ENCODE assay signal across 13 mouse cellular contexts in genomic region chr7:66231861-66232260, GRCm38 (mm10).
DNase-seq lines count a peak whose midpoint lies in the region; ATAC-seq lines count a peak whose summit lies in the region.
"Had no signal": no experiment of that assay in that cellular context is flagged by ENCODE, and none has a peak within 500 bp of the region (broad histone marks: within the 10 kb centered on the region; RNA-seq: fewer than 3 reads in every experiment).

No protein-coding gene starts in this region.

- DNase-seq in heart, embryonic 10.5 days (ENCODE audit: low spot score), result peak; percentile 68
- no peak for DNase-seq in heart, adult 9 months (ENCODE audit: low spot score in 2 of 2)
- no peak for DNase-seq in neural tube, embryonic 11.5 days (ENCODE audit: low spot score)
- no peak for DNase-seq in neural tube, embryonic 10.5 days (ENCODE audit: extremely low spot score, low spot score)
- DNase-seq in limb, embryonic 11.5 days (ENCODE audit: low spot score), result no peak
- DNase-seq in frontal cortex, postnatal 36 days (ENCODE audit: low spot score in 2 of 2), result no peak
- DNase-seq in adipocyte (ENCODE audit: low spot score), result no peak
- DNase-seq: adrenal gland, postnatal 10 days; cerebellum, adult 11-12 months; lung, embryonic 14.5 days; right cerebral cortex, adult 18-20 months had no signal

- no peak overlapping the region for H3K4me3 ChIP-seq in heart, embryonic 10.5 days
- H3K4me3 ChIP-seq in neural tube, embryonic 11.5 days (ENCODE audit: low read depth, low read length), result no peak overlapping the region
- no peak overlapping the region for H3K4me3 ChIP-seq in limb, embryonic 11.5 days (ENCODE audit: low read depth, low read length)
- H3K4me3 ChIP-seq in neural tube, embryonic 13.5 days, result no peak overlapping the region

- ATAC-seq in neural tube, embryonic 11.5 days (ENCODE audit: insufficient read depth, low FRiP score, low TSS enrichment), result no peak
- no peak for ATAC-seq in limb, embryonic 11.5 days (ENCODE audit: insufficient number of reproducible peaks, low FRiP score, low TSS enrichment, low read depth)
- no peak for ATAC-seq in neural tube, embryonic 13.5 days (ENCODE audit: low read depth)
- ATAC-seq: intestine, postnatal 0 days had no signal

- no peak overlapping the region for H3K4me2 ChIP-seq in neural tube, embryonic 11.5 days (ENCODE audit: low read depth)
- no peak overlapping the region for H3K4me2 ChIP-seq in limb, embryonic 11.5 days (ENCODE audit: low read depth, severe bottlenecking)
- no peak overlapping the region for H3K4me2 ChIP-seq in neural tube, embryonic 13.5 days
- H3K4me2 ChIP-seq: lung, embryonic 14.5 days had no signal

- peaks cover 65% of the 10 kb centered on the region for H3K4me1 ChIP-seq in heart, embryonic 10.5 days
- peaks cover 31% of the 10 kb centered on the region for H3K4me1 ChIP-seq in neural tube, embryonic 11.5 days (ENCODE audit: control insufficient read depth, insufficient read depth, low read length)
- peaks cover 23% of the 10 kb centered on the region for H3K4me1 ChIP-seq in limb, embryonic 11.5 days (ENCODE audit: control insufficient read depth, insufficient read depth, low read length)
- H3K4me1 ChIP-seq in neural tube, embryonic 13.5 days (replicated peaks), result peaks cover 49% of the 10 kb centered on the region

- no peaks in the 10 kb centered on the region for H3K36me3 ChIP-seq in heart, embryonic 10.5 days
- H3K36me3 ChIP-seq in neural tube, embryonic 11.5 days (ENCODE audit: control insufficient read depth, insufficient read depth, low read length), result no peaks in the 10 kb centered on the region
- H3K36me3 ChIP-seq in limb, embryonic 11.5 days (ENCODE audit: control insufficient read depth, insufficient read depth, low read length), result no peaks in the 10 kb centered on the region
- H3K36me3 ChIP-seq in neural tube, embryonic 13.5 days, result no peaks in the 10 kb centered on the region

- H3K9me3 ChIP-seq in heart, embryonic 10.5 days, result no peaks in the 10 kb centered on the region
- no peaks in the 10 kb centered on the region for H3K9me3 ChIP-seq in neural tube, embryonic 11.5 days (ENCODE audit: control insufficient read depth, low read length)
- H3K9me3 ChIP-seq in limb, embryonic 11.5 days (ENCODE audit: control insufficient read depth, low read length), result no peaks in the 10 kb centered on the region
- no peaks in the 10 kb centered on the region for H3K9me3 ChIP-seq in neural tube, embryonic 13.5 days

- peak overlapping the region; percentile 83 for H3K27ac ChIP-seq in heart, embryonic 10.5 days
- peak overlapping the region; percentile 81 for H3K27ac ChIP-seq in neural tube, embryonic 11.5 days (ENCODE audit: low read depth, low read length)
- H3K27ac ChIP-seq in limb, embryonic 11.5 days (replicated peaks; ENCODE audit: low read depth, low read length), result peak overlapping the region; percentile 94
- peak overlapping the region; percentile 87 for H3K27ac ChIP-seq in neural tube, embryonic 13.5 days (replicated peaks)

- WGBS in heart, embryonic 10.5 days, result 89% methylated on average over 4 of the region's 4 CpGs
- WGBS in neural tube, embryonic 11.5 days, result 74% methylated on average over 4 of the region's 4 CpGs
- WGBS in limb, embryonic 11.5 days, result 84% methylated on average over 4 of the region's 4 CpGs
- 75% methylated on average over 4 of the region's 4 CpGs for WGBS in neural tube, embryonic 13.5 days

- no peaks in the 10 kb centered on the region for H3K27me3 ChIP-seq in heart, embryonic 10.5 days (ENCODE audit: insufficient read depth, poor library complexity, severe bottlenecking)
- no peaks in the 10 kb centered on the region for H3K27me3 ChIP-seq in neural tube, embryonic 11.5 days (ENCODE audit: control insufficient read depth, insufficient read depth, low read length)
- H3K27me3 ChIP-seq in limb, embryonic 11.5 days (ENCODE audit: control insufficient read depth, insufficient read depth, low read length), result no peaks in the 10 kb centered on the region
- H3K27me3 ChIP-seq in neural tube, embryonic 13.5 days, result no peaks in the 10 kb centered on the region

- H3K9ac ChIP-seq in neural tube, embryonic 11.5 days (ENCODE audit: low read length), result no peak overlapping the region
- no peak overlapping the region for H3K9ac ChIP-seq in limb, embryonic 11.5 days (ENCODE audit: low read length)
- no peak overlapping the region for H3K9ac ChIP-seq in neural tube, embryonic 13.5 days
- H3K9ac ChIP-seq: lung, embryonic 14.5 days had no signal
